In the genomic region with DNA sequence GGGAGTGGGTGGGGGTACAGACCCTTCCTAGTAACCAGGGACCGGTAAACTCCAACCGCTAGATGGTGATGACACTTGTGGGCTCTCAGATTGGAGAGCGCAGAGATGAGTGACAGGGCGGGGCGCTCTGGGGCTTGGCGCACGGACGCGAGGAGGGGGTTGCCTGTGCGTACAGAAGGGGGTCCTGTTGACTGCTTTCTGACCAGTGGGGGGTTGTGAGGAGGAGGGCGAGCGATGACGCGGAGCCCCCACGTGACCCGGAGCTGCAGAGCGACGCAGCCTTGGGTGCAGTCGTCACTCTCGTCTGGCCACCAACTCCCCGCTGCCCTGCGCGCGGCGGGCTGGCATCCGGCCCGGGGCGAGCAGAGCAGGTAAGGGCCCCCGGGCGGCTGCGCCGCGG, we compare ENCODE assay signal across 8 mouse cellular contexts. TPM values are rescaled to one million over a fixed set of nuclear protein-coding genes. Genes with fewer than 3 reads are reported as not detected.
DNase-seq lines count a peak whose midpoint lies in the region; ATAC-seq and TF ChIP-seq lines count a peak whose summit lies in the region.

Armcx4 (plus strand) TSS at position 253 of the 400 bp plus-strand sequence.

- H3K27ac ChIP-seq in forebrain, embryonic 14.5 days (ENCODE audit: low read depth, low read length) = peak within 1 kb of the TSS; percentile 90
- H3K27ac ChIP-seq in heart, postnatal 0 days (ENCODE audit: low read depth) = peak within 1 kb of the TSS; percentile 89
- H3K27ac ChIP-seq in liver, embryonic 11.5 days (ENCODE audit: low read depth, low read length) = peak within 1 kb of the TSS; percentile 66

- peak within 1 kb of the TSS; percentile 52 for H3K4me3 ChIP-seq in forebrain, embryonic 14.5 days (ENCODE audit: low read depth, low read length)
- H3K4me3 ChIP-seq in heart, postnatal 0 days (ENCODE audit: low read depth, low read length) = peak within 1 kb of the TSS; percentile 63
- peak within 1 kb of the TSS; percentile 48 for H3K4me3 ChIP-seq in liver, embryonic 11.5 days (ENCODE audit: low read depth, low read length)

- H3K9me3 ChIP-seq in forebrain, embryonic 14.5 days (replicated peaks; ENCODE audit: control insufficient read depth, low read length) = no peaks in the 10 kb centered on the region
- H3K9me3 ChIP-seq in heart, postnatal 0 days (replicated peaks; ENCODE audit: control insufficient read depth, low read length) = no peaks in the 10 kb centered on the region
- no peaks in the 10 kb centered on the region for H3K9me3 ChIP-seq in liver, embryonic 11.5 days (ENCODE audit: control insufficient read depth, low read length)

- 26% methylated on average over 32 of the region's 33 CpGs for WGBS in forebrain, embryonic 14.5 days
- 13% methylated on average over 31 of the region's 33 CpGs for WGBS in heart, postnatal 0 days
- 17% methylated on average over 31 of the region's 33 CpGs for WGBS in liver, embryonic 11.5 days

- no peaks in the 10 kb centered on the region for H3K27me3 ChIP-seq in forebrain, embryonic 14.5 days (replicated peaks; ENCODE audit: control insufficient read depth, insufficient read depth, low read length)
- H3K27me3 ChIP-seq in heart, postnatal 0 days (ENCODE audit: control insufficient read depth, insufficient read depth, low read length) = no peaks in the 10 kb centered on the region
- peaks cover 15% of the 10 kb centered on the region for H3K27me3 ChIP-seq in liver, embryonic 11.5 days (replicated peaks; ENCODE audit: control insufficient read depth, insufficient read depth, low read length)

- TF ChIP-seq CTCF in heart, postnatal 0 days (IDR thresholded peaks at IDR 0.05; ENCODE audit: low read depth) = 0 out of 2 replicates have a peak, but pooled peaks have one; percentile 17

- peak within 1 kb of the TSS; percentile 77 for H3K9ac ChIP-seq in forebrain, embryonic 14.5 days (ENCODE audit: low read length)
- peak within 1 kb of the TSS; percentile 71 for H3K9ac ChIP-seq in heart, postnatal 0 days (replicated peaks; ENCODE audit: low read depth, low read length)
- peak within 1 kb of the TSS; percentile 53 for H3K9ac ChIP-seq in liver, embryonic 11.5 days (ENCODE audit: low read depth, low read length)

- DNase-seq in ES-CJ7 (ENCODE audit: low read depth, low spot score) = peak; percentile 92
- peak; percentile 19 for DNase-seq in c-Kit-positive CD71-negative TER-119-negative erythroid progenitor cells, embryonic 14.5 days (ENCODE audit: low read depth)
- peak; percentile 93 for DNase-seq in forebrain, embryonic 14.5 days (ENCODE audit: low spot score)
- peak; percentile 60 for DNase-seq in heart, postnatal 0 days (ENCODE audit: low spot score)
- DNase-seq in kidney, postnatal 14 days = peak; percentile 69
- peak; percentile 45 for DNase-seq in liver, embryonic 11.5 days (ENCODE audit: low spot score)
- peak; percentile 54 for DNase-seq in naive thymus-derived CD4-positive, alpha-beta T cell, adult 2 months (ENCODE audit: low read depth)
- peak; percentile 49 for DNase-seq in telencephalon, adult 2 months (ENCODE audit: low read depth, low spot score)

- H3K36me3 ChIP-seq in forebrain, embryonic 14.5 days (ENCODE audit: control insufficient read depth, insufficient read depth, low read length) = peaks cover 30% of the 10 kb centered on the region
- H3K36me3 ChIP-seq in heart, postnatal 0 days (replicated peaks; ENCODE audit: control insufficient read depth, insufficient read depth, low read length) = peaks cover 20% of the 10 kb centered on the region; the same call in 1 of the 2 replicates
- no peaks in the 10 kb centered on the region; the same call in 1 of the 2 replicates for H3K36me3 ChIP-seq in liver, embryonic 11.5 days (ENCODE audit: control insufficient read depth, insufficient read depth, low read length)

- TF ChIP-seq EP300 in heart, postnatal 0 days (IDR thresholded peaks at IDR 0.05; ENCODE audit: low read depth) = no peak

- H3K4me2 ChIP-seq in forebrain, embryonic 14.5 days (ENCODE audit: low read length) = peak within 1 kb of the TSS; percentile 57
- peak within 1 kb of the TSS; percentile 61 for H3K4me2 ChIP-seq in heart, postnatal 0 days (ENCODE audit: low read depth, low read length)
- H3K4me2 ChIP-seq in liver, embryonic 11.5 days = peak within 1 kb of the TSS; percentile 63

- H3K4me1 ChIP-seq in forebrain, embryonic 14.5 days (ENCODE audit: control insufficient read depth, insufficient read depth, low read length) = no peaks in the 10 kb centered on the region
- H3K4me1 ChIP-seq in heart, postnatal 0 days (ENCODE audit: control insufficient read depth, insufficient read depth) = no peaks in the 10 kb centered on the region
- no peaks in the 10 kb centered on the region for H3K4me1 ChIP-seq in liver, embryonic 11.5 days (replicated peaks; ENCODE audit: control insufficient read depth, insufficient read depth, low read length)

- peak; percentile 97 for ATAC-seq in forebrain, embryonic 14.5 days
- ATAC-seq in heart, postnatal 0 days (ENCODE audit: insufficient read depth, low read depth) = peak; percentile 94
- ATAC-seq in liver, embryonic 11.5 days (replicated peaks; ENCODE audit: low FRiP score) = peak; percentile 69

RNA-seq across cellular contexts. Expression of gene Armcx4, which starts in this region (rescaled TPM):
- polyA plus RNA-seq in forebrain, embryonic 14.5 days (2014; fragmentation: Nextera tagmentation; extraction: Ambion mirVana) = 6.0 and 6.2 TPM in 2 replicates
- total RNA-seq in heart, postnatal 0 days (2014; rRNA removed; ENCODE audit: low replicate concordance) = 6.5 and 7.4 TPM in 2 replicates
- 2.4 and 2.8 TPM in 2 replicates for polyA plus RNA-seq in heart, postnatal 0 days (2015; fragmentation: Nextera tagmentation; extraction: Ambion mirVana)
- polyA plus RNA-seq in liver, embryonic 11.5 days (2014; fragmentation: Nextera tagmentation; extraction: Ambion mirVana) = 1.5 TPM in 2 replicates

Comparison
In these comparisons a context has a peak if more than half of its experiments do, and no peak if none do; other contexts are left out.
1. Peak in every context shown above with its lines: DNase-seq, ATAC-seq, H3K4me3 ChIP-seq and H3K27ac ChIP-seq.
2. DNase-seq: peak in every context shown above with its lines; median percentile 93 in forebrain, embryonic 14.5 days; 92 in ES-CJ7; 69 in kidney, postnatal 14 days; 60 in heart, postnatal 0 days; 54 in naive thymus-derived CD4-positive, alpha-beta T cell, adult 2 months; 49 in telencephalon, adult 2 months; 45 in liver, embryonic 11.5 days; 19 in c-Kit-positive CD71-negative TER-119-negative erythroid progenitor cells, embryonic 14.5 days.